Mouse (Mus musculus): ENCODE measurements around the gene Selenon. TPM values are rescaled to one million over a fixed set of nuclear protein-coding genes. Genes with fewer than 3 reads are reported as not detected.

Selenon gene
- 1.7 TPM for polyA plus RNA-seq (2017; shearing (Covaris generic))

DNA sequence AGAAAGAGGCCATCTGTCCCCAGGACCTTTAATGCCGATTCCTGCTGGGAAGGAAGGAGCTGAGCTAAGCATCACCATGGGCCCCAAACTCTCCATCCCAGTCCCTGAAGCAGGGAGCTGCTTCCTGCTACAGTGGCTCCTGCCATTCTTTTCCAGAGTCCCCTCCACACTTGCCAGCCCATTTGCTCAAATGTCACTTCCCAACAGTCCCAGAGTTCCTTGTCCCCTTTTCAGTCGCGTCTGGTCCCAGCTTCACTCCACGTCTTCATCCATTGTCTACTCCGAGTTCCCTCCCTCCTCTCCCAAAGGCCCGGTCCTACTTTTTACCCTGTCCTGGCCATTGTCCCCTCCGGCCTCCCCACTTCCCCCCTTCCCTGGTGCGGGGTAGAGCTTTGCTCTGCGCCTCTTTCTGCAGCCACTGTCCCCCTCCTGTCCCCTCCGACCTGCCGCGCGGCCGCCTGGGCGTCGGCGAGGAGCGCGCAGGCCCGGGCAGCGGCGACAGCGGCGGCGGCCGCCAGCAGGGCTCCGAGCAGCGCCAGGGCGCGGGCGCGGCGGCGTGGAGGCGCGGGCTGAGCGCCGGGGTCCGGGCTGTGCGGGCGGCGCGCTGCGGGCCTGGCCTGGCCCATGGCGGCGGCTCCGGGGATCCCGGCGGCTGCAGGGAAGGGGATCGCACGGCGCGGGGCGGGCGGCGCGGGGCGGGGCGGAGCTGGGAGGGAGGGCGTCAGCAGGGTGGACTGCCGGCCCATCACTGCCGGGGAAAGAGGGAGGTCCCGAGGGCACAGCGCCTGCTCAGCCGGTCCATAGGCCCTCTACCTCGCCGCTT is at the start of gene Selenon:
Gene Selenon, minus strand, starts transcription at position 673 of the 823 bp plus-strand sequence.

DNA sequence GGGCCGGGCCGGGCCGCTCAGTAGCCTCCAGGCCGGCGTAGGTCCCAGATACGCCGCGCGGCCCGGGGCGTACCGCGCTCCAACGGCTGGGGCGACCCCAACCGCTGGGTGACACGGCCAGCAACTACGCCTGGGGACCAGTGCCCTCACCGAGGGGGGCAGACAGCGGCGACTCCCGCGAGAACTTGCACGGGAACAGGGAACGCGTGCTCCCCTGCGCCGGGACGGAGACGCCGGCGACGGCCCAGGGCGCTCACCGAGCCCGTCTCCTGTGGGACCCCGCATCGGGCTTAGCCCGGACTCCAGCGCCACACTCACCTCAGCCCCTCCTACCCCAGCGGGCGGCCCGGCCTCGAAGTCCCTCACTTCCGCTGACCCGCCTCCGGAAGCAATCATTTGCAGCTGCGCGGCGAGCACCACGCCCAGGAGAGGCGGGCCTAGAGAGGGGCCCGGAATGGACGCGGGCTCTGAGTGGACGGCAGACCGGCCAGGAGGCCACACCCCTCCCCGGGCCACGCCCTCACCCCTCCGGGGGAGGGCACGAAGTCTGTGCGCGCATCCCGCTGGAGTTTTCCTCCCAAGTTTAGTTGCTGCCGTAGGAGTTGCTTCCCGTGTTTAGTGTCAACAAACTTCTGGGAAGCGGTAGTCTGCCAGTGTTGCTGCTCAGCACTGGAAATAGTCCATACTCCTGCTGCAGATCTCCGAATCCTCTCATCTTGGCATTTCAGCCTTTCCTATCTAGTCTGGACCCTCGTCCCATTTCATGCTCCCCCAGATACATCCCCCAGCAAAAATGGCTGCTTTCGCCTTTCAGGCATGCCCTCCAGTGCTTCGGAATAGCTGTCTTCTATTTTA is 16.8 kb downstream of the Selenon start, which contains the start of gene Mtfr1l:
Gene Mtfr1l, minus strand, starts transcription at position 456 of the 855 bp plus-strand sequence.

GRCm38 (mm10) chr4:134510845-134511411 is 41.0 kb downstream of the Selenon start, which contains the start of gene Aunip:
TSS of gene Aunip (plus strand) at chr4:134510999.

DNA sequence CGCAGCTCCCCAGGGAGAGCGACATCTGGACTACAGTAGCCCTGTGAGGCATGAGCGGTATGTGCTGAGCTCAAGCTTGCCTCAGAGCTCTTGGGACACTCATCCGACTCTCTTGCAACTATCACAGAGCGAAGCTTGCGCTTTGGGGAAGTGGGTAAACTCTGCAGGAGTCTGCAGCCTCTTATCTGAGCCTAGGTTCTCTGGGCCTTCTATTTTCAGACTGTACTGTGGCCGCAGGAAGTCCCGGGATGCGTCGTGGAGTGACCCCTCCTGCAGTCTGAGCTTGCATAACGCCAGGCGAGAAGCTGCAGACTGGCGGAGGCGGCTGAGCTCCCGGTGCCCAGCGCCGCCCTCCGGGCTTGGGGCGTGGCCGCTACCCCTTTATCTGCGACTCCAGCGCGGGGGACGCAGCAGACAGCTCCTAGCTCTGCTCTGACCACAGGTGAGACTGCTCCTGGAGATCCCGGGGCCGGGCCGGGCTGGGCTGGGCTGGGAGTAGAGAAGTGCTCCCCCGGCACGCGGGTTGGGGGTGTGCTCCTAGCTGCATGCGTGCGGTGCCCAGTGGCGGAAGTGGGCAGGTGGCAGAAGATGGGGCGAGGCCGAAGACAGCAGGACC is 55.3 kb downstream of the Selenon start, which contains the start of gene Paqr7:
Gene Paqr7, plus strand, starts transcription at position 103 of the 616 bp plus-strand sequence.

Other genes with a start within 250 kb of the Selenon start
- gene Trim63, start 237.0 kb downstream of the Selenon start, polyA plus RNA-seq (2017; shearing (Covaris generic)): not detected
- 0.51 TPM for gene Slc30a2, start 209.0 kb downstream of the Selenon start, polyA plus RNA-seq (2017; shearing (Covaris generic))
- 1.0 TPM for gene Extl1, start 168.3 kb downstream of the Selenon start, polyA plus RNA-seq (2017; shearing (Covaris generic))
- 2.3 TPM for gene Pafah2, start 155.8 kb downstream of the Selenon start, polyA plus RNA-seq (2017; shearing (Covaris generic))
- 107 TPM for gene Stmn1, start 83.8 kb downstream of the Selenon start, polyA plus RNA-seq (2017; shearing (Covaris generic))
- 25.8 TPM for gene Paqr7, start 55.5 kb downstream of the Selenon start, polyA plus RNA-seq (2017; shearing (Covaris generic))
- 2.1 TPM for gene Aunip, start 41.2 kb downstream of the Selenon start, polyA plus RNA-seq (2017; shearing (Covaris generic))
- 95.3 TPM for gene Mtfr1l, start 16.8 kb downstream of the Selenon start, polyA plus RNA-seq (2017; shearing (Covaris generic))
- 1.1 TPM for gene Man1c1, start 152.1 kb upstream of the Selenon start, polyA plus RNA-seq (2017; shearing (Covaris generic))
- gene Ldlrap1, start 215.9 kb upstream of the Selenon start, polyA plus RNA-seq (2017; shearing (Covaris generic)): 43.7 TPM